Mouse (Mus musculus): ENCODE results near the gene Chpf2. TPM values are rescaled to one million over a fixed set of nuclear protein-coding genes. Genes with fewer than 3 reads are reported as not detected.

Gene Chpf2
- total RNA-seq, 2 experiments from 2014 or later = 19.4 to 19.8 TPM

GRCm38 (mm10) chr5:24589511-24590500, 3.3 kb downstream of the Chpf2 start:
- intact Hi-C loops (cut with DNase I) = no loop called here
- no peak for DNase-seq

GRCm38 (mm10) chr5:24591268-24591721, 4.8 kb downstream of the Chpf2 start:
- intact Hi-C loops (cut with DNase I) = no loop called here
- DNase-seq = peak; percentile 24 to 36

- DNase-seq = peak in 1 of 2 experiments; percentile 6
- intact Hi-C loops (cut with DNase I) = no loop called here
Observed at GRCm38 (mm10) chr5:24591796-24592470, 5.4 kb downstream of the Chpf2 start.

- DNase-seq = peak in 1 of 2 experiments; percentile 15
- intact Hi-C loops (cut with DNase I) = no loop called here
Observed at GRCm38 (mm10) chr5:24592471-24593160, 6.1 kb downstream of the Chpf2 start.

- DNase-seq = no peak
- intact Hi-C loops (cut with DNase I) = no loop called here
Observed at GRCm38 (mm10) chr5:24593230-24593629, 6.7 kb downstream of the Chpf2 start.

- DNase-seq = no peak
- intact Hi-C loops (cut with DNase I) = no loop called here
Observed at GRCm38 (mm10) chr5:24593928-24594327, 7.4 kb downstream of the Chpf2 start.

GRCm38 (mm10) chr5:24594346-24594745, 7.8 kb downstream of the Chpf2 start:
- no peak for DNase-seq
- intact Hi-C loops (cut with DNase I) = no loop called here

DNA sequence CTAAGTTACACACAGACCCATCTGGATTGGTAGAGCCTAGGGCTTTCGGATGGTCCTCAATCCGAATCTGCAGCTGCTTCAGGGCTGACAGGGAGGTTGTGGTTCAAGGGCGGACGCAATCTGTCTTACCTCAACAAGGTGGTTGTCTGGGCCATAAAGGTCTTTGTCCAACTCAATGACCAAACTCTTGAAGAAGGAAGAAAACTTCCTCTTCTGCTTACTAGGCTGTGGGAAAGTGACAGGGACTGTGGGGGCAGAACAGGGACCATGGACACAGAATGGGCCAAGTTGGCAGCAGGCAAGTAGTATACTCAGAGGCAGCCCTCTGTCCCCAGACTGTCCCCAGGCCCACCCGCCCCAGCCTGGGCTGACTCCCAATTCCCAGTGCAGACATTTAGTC, 8.7 kb downstream of the Chpf2 start:
- intact Hi-C loops (cut with DNase I) = no loop called here
- DNase-seq = no peak

- DNase-seq = no peak
- intact Hi-C loops (cut with DNase I) = loop anchor here (2.0 kb wide), 3 partner anchors 57 to 85 kb away; no protein-coding TSS in a partner anchor
Observed at GRCm38 (mm10) chr5:24595786-24596380, 9.3 kb downstream of the Chpf2 start.

GRCm38 (mm10) chr5:24596519-24597171, 10.1 kb downstream of the Chpf2 start:
- intact Hi-C loops (cut with DNase I) = loop anchor here (2.0 kb wide), 3 partner anchors 56 to 86 kb away; no protein-coding TSS in a partner anchor

DNA sequence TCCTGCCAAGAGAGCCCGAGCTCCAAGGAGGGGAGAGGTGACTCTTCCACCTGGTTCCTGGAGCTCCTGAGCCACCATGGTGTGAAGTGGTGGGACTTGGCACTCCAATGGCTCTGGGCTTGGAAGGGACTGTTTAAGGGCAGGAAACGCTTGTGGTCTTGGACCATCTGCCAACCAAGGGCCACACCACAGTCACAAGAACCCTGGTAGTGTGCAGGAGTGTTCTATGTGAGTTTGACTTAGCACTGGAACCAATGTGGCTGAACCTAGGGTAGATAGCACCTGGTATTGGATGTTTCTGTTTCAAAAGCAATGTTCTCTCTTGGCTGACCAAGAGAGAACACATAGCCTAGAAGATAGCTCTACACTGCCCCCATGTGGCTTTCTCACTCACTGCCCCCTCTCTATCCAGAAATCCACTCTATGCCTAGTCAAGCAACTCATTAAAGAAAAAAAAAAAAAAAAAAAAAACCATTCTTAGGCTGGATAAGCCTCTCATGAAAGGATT, 10.7 kb downstream of the Chpf2 start:
- intact Hi-C loops (cut with DNase I) = loop anchor here (2.0 kb wide), 3 partner anchors 56 to 86 kb away; no protein-coding TSS in a partner anchor
- DNase-seq = peak; percentile 84 to 87

More at GRCm38 (mm10) chr5:24596519-24597171, 10.1 kb downstream of the Chpf2 start:
- DNase-seq = peak; percentile 32 to 40

- intact Hi-C loops (cut with DNase I) = loop anchor here (2.0 kb wide), 3 partner anchors 55 to 87 kb away; no protein-coding TSS in a partner anchor
- peak in 1 of 2 experiments; percentile 37 for DNase-seq
Observed at GRCm38 (mm10) chr5:24597901-24598569, 11.5 kb downstream of the Chpf2 start.

GRCm38 (mm10) chr5:24598570-24599006, 12.0 kb downstream of the Chpf2 start:
- intact Hi-C loops (cut with DNase I) = no loop called here
- peak; percentile 63 to 79 for DNase-seq

DNA sequence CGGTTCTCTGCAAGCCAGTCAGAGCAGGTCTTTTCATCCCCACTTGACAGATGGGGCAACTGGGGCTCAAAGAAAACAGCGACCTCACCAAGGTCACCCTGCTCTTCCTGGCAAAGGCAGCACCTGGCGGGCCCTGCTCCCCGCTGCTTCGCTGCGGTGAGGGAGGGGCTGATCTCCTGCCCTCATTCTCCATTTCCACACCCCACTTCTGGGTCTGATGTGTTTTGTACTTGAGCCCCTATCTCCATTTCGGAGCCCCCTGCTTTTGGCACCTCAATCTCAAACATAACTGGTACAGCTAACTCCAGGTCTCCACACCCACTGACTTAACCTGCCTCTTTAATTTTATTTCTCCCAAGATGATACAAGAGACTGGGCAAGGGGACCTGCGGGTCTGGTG, 12.6 kb downstream of the Chpf2 start:
- intact Hi-C loops (cut with DNase I) = no loop called here

GRCm38 (mm10) chr5:24600236-24600635, 13.7 kb downstream of the Chpf2 start:
- no peak for DNase-seq
- intact Hi-C loops (cut with DNase I) = no loop called here

More for the DNA sequence above, 12.6 kb downstream of the Chpf2 start:
- no peak for DNase-seq

DNA sequence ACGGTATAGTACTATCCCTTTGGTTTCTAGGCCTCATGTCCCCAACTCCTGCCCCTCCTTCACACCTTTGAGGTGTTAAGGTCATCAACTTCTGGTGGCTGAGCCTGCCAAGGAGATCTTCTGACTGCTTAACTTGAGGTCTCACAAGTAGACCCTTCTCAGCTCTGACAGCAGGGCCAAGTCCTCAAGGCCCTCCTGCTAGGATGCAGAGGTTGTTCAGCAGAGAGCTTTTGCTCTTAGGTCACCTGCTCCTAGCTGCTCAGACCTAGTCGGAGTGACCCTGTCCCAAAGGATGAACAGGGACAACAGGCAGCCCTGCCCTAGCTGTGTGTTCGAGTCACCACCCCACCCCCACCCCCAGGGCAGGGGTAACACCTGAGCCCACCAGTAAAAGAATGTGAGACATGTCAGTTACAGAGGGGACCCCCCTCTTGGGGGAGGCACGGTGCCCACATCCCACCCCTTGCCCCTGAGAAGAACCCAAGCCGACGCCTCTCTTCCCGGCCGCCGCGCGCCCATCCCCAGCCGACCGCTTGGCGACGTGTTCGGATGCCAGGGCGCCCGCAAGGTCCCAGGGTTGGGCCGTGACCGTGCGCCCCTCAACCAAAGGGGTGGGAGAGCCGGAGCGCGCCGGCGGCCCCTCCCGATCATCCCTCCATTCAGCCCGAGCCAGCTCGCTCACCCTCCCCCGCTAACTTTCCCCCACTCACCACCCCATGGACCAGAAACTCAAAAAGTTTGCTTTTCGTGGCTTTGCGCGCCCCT, 14.7 kb downstream of the Chpf2 start:
- DNase-seq = peak in 1 of 2 experiments; percentile 25
- intact Hi-C loops (cut with DNase I) = no loop called here

DNA sequence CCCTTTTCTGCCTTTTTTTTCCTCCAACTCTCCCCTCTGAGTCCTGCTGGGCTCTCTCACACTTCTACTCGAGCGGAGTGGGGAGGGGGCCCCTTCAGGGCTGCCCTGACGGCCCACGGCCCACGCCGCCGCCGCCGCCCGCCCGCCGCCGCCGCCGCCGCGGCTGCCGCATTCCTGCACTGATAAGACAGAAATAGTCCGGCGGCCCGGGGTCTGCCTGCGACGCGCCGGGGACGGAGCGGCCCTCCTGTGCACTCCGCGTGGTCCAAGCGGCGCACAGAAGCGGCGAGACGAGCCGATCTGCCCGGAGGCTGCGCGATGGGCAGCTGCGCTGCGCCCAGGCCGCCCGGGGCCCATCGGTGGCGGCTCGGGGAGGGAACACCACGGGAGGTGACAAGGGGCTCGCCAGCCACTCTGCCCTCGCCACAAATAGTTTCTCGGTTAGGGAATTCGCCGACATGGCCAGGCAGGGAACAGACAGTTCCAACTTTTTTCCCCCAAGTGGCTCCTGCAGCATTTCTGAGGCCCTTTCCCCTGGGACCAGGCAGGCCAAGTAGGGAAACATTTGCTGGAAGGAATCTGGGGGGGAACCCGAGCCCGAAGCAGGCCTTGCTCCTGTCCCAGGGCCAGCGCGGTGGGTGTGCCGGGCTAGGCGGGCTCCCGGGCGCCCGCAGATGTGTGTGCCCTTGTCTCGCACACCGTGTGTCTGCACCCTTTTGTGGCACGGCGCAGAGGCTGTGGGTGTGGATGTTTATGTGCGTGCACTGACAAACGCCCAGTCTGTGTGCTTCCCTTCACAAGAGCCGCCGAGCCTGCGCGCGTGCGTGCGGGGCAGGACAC, 15.6 kb downstream of the Chpf2 start:
- intact Hi-C loops (cut with DNase I) = no loop called here
- peak; percentile 87 to 90 for DNase-seq
